Mouse (Mus musculus): ENCODE results near the gene Scamp5. TPM values are rescaled to one million over a fixed set of nuclear protein-coding genes. Genes with fewer than 3 reads are reported as not detected.

Scamp5 gene
- total RNA-seq, 2 experiments from 2014 or later = 1.6 to 8.2 TPM

- ATAC-seq (replicated peaks; ENCODE audit: poor library complexity, severe bottlenecking) = peak; percentile 73
These were observed 47.3 kb downstream of the Scamp5 start for GRCm38 (mm10) chr9:57420321-57421120.

GRCm38 (mm10) chr9:57419521-57420267, 48.2 kb downstream of the Scamp5 start:
- ATAC-seq (replicated peaks; ENCODE audit: poor library complexity, severe bottlenecking) = no peak

- ATAC-seq (replicated peaks; ENCODE audit: poor library complexity, severe bottlenecking) = peak; percentile 39
These were observed 50.5 kb downstream of the Scamp5 start for GRCm38 (mm10) chr9:57417341-57417740.

- ATAC-seq (replicated peaks; ENCODE audit: poor library complexity, severe bottlenecking) = no peak
These were observed 60.5 kb downstream of the Scamp5 start for GRCm38 (mm10) chr9:57407120-57407905.

- no peak for ATAC-seq (replicated peaks; ENCODE audit: poor library complexity, severe bottlenecking)
These were observed 61.5 kb downstream of the Scamp5 start for GRCm38 (mm10) chr9:57406395-57406794.

GRCm38 (mm10) chr9:57404036-57404435, 63.8 kb downstream of the Scamp5 start:
- peak; percentile 53 for ATAC-seq (replicated peaks; ENCODE audit: poor library complexity, severe bottlenecking)

- no peak for ATAC-seq (replicated peaks; ENCODE audit: poor library complexity, severe bottlenecking)
These were observed 65.3 kb downstream of the Scamp5 start for GRCm38 (mm10) chr9:57402318-57403251.

- no peak for ATAC-seq (replicated peaks; ENCODE audit: poor library complexity, severe bottlenecking)
These were observed 69.1 kb downstream of the Scamp5 start for GRCm38 (mm10) chr9:57398773-57399172.

- ATAC-seq (replicated peaks; ENCODE audit: poor library complexity, severe bottlenecking) = no peak
These were observed 75.0 kb downstream of the Scamp5 start for GRCm38 (mm10) chr9:57392892-57393291.

Other genes starting within 250 kb of the Scamp5 start
- not detected in 2 replicates for gene Trcg1, start 231.5 kb downstream of the Scamp5 start, total RNA-seq (2014; fragmentation: Nextera tagmentation)
- gene Trcg1, start 231.5 kb downstream of the Scamp5 start, total RNA-seq (2017) = not detected in 2 replicates
- 38.6 and 43.6 TPM in 2 replicates for gene 1700017B05Rik, start 205.4 kb downstream of the Scamp5 start, total RNA-seq (2014; fragmentation: Nextera tagmentation)
- 18.9 and 20.0 TPM in 2 replicates for gene 1700017B05Rik, start 205.4 kb downstream of the Scamp5 start, total RNA-seq (2017)
- 19.4 and 25.2 TPM in 2 replicates for gene Ppcdc, start 27.9 kb downstream of the Scamp5 start, total RNA-seq (2014; fragmentation: Nextera tagmentation)
- gene Ppcdc, start 27.9 kb downstream of the Scamp5 start, total RNA-seq (2017) = 10.0 and 13.4 TPM in 2 replicates
- 0.32 TPM in 1 of 2 replicates, not detected in the other for gene Rpp25, start 36.0 kb upstream of the Scamp5 start, total RNA-seq (2014; fragmentation: Nextera tagmentation)
- gene Rpp25, start 36.0 kb upstream of the Scamp5 start, total RNA-seq (2017) = 0.46 TPM in 1 of 2 replicates, not detected in the other
- gene Cox5a, start 53.2 kb upstream of the Scamp5 start, total RNA-seq (2014; fragmentation: Nextera tagmentation) = 540 and 741 TPM in 2 replicates
- gene Cox5a, start 53.2 kb upstream of the Scamp5 start, total RNA-seq (2017) = 121 and 142 TPM in 2 replicates
- gene Fam219b, start 69.5 kb upstream of the Scamp5 start, total RNA-seq (2014; fragmentation: Nextera tagmentation) = 7.3 and 7.5 TPM in 2 replicates
- 11.4 and 12.6 TPM in 2 replicates for gene Fam219b, start 69.5 kb upstream of the Scamp5 start, total RNA-seq (2017)
- gene Mpi, start 84.7 kb upstream of the Scamp5 start, total RNA-seq (2014; fragmentation: Nextera tagmentation) = 10.8 and 23.1 TPM in 2 replicates
- gene Mpi, start 84.7 kb upstream of the Scamp5 start, total RNA-seq (2017) = 13.9 and 17.8 TPM in 2 replicates
- gene Scamp2, start 92.9 kb upstream of the Scamp5 start, total RNA-seq (2014; fragmentation: Nextera tagmentation) = 66.9 and 68.5 TPM in 2 replicates
- 26.8 and 38.2 TPM in 2 replicates for gene Scamp2, start 92.9 kb upstream of the Scamp5 start, total RNA-seq (2017)
- 9.9 and 12.9 TPM in 2 replicates for gene Ulk3, start 121.4 kb upstream of the Scamp5 start, total RNA-seq (2014; fragmentation: Nextera tagmentation)
- gene Ulk3, start 121.4 kb upstream of the Scamp5 start, total RNA-seq (2017) = 3.1 and 6.0 TPM in 2 replicates
- gene Cplx3, start 138.2 kb upstream of the Scamp5 start, total RNA-seq (2014; fragmentation: Nextera tagmentation) = not detected in 2 replicates
- gene Cplx3, start 138.2 kb upstream of the Scamp5 start, total RNA-seq (2017) = not detected in 2 replicates
- not detected in 2 replicates for gene Lman1l, start 152.7 kb upstream of the Scamp5 start, total RNA-seq (2014; fragmentation: Nextera tagmentation)
- not detected in 2 replicates for gene Lman1l, start 152.7 kb upstream of the Scamp5 start, total RNA-seq (2017)
- 86.9 and 92.3 TPM in 2 replicates for gene Csk, start 185.6 kb upstream of the Scamp5 start, total RNA-seq (2014; fragmentation: Nextera tagmentation)
- 83.8 and 113 TPM in 2 replicates for gene Csk, start 185.6 kb upstream of the Scamp5 start, total RNA-seq (2017)
- not detected in 2 replicates for gene Cyp1a2, start 215.6 kb upstream of the Scamp5 start, total RNA-seq (2014; fragmentation: Nextera tagmentation)
- gene Cyp1a2, start 215.6 kb upstream of the Scamp5 start, total RNA-seq (2017) = not detected in 2 replicates
- gene Cyp1a1, start 219.9 kb upstream of the Scamp5 start, total RNA-seq (2014; fragmentation: Nextera tagmentation) = not detected in 2 replicates
- gene Cyp1a1, start 219.9 kb upstream of the Scamp5 start, total RNA-seq (2017) = not detected in 2 replicates
- gene Edc3, start 240.5 kb upstream of the Scamp5 start, total RNA-seq (2014; fragmentation: Nextera tagmentation) = 14.6 and 20.3 TPM in 2 replicates
- 3.5 and 4.3 TPM in 2 replicates for gene Edc3, start 240.5 kb upstream of the Scamp5 start, total RNA-seq (2017)

Data from granulocyte monocyte progenitor cell, adult 5-6 weeks (primary cell).